Mouse (Mus musculus) neural tube, embryonic 13.5 days (tissue): ENCODE measurements around the gene Kyat3. TPM values are rescaled to one million over a fixed set of nuclear protein-coding genes. Genes with fewer than 3 reads are reported as not detected.

Experiments
- ATAC-seq: fragments of 200-750 bp; cut with Nextera tagmentation; 2 replicates; pipeline ENCODE4 v1.8.0; 2017; ENCODE audit warnings: low read depth, mild to moderate bottlenecking, moderate TSS enrichment, moderate library complexity
- H3K27ac ChIP-seq: fragments of 300-500 bp; sonication (generic); replicated peaks from 2 replicates; pipeline ENCODE4 v1.5.1; 2015; ENCODE audit warnings: moderate library complexity, mild to moderate bottlenecking, inconsistent platforms
- H3K27me3 ChIP-seq: fragments of 300-500 bp; sonication (generic); 2 replicates; pipeline ENCODE4 v1.6.1; 2015; ENCODE audit warnings: mild to moderate bottlenecking, inconsistent platforms
- H3K36me3 ChIP-seq: fragments of 300-500 bp; sonication (generic); 2 replicates; pipeline ENCODE4 v1.6.1; 2015; ENCODE audit warnings: mild to moderate bottlenecking, inconsistent platforms
- H3K4me1 ChIP-seq: fragments of 300-500 bp; sonication (generic); replicated peaks from 2 replicates; pipeline ENCODE4 v1.6.1; 2015; ENCODE audit warnings: inconsistent platforms
- H3K4me2 ChIP-seq: fragments of 300-500 bp; sonication (generic); 2 replicates; pipeline ENCODE4 v1.6.1; 2015; ENCODE audit warnings: inconsistent platforms, mild to moderate bottlenecking, moderate library complexity
- H3K4me3 ChIP-seq: fragments of 300-500 bp; sonication (generic); 2 replicates; pipeline ENCODE4 v1.5.1; 2015; ENCODE audit warnings: mild to moderate bottlenecking, inconsistent platforms
- H3K9ac ChIP-seq: fragments of 300-500 bp; sonication (generic); 2 replicates; pipeline ENCODE4 v1.6.1; 2015; ENCODE audit warnings: moderate library complexity, mild to moderate bottlenecking, inconsistent platforms
- H3K9me3 ChIP-seq: fragments of 300-500 bp; sonication (generic); 2 replicates; pipeline ENCODE4 v1.6.1; 2016; ENCODE audit warnings: inconsistent platforms
- WGBS: fragments of 180-500 bp; shearing (Covaris S2); methylation state at CpG from one replicate; pipeline ENCODE4 v1.1.7; 2015; 5-methylcytosine and 5-hydroxymethylcytosine counted together
- polyA plus RNA-seq: library from polyadenylated mRNA; unstranded; fragments of >200 nt; fragmentation: Nextera tagmentation; extraction: Ambion mirVana; gene quantifications from 2 replicates; pipeline ENCODE4 v1.2.1, GENCODE M21; 2015

The Kyat3 gene
- polyA plus RNA-seq, 1 experiment from 2014 or later = 7.6 TPM

DNA sequence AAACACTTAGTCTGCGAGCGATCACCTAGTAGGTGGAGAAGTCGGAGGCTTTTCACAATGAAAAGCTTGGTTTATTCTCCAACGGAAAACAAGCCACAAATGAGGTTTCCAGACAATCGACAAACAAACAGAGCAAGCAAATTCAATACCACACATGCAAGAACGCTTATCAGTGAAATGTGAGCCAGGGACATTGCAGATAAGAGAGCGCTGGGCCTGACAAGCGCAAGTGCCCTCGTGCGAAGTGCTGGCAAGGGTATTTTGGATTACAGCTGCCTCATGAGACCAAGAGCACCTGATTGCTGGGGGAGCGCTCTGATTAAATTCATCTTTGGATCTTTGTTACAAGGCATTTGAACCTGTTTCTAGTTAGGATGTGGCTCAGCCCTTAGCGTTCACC, 57.0 kb downstream of the Kyat3 start:
- Histone ChIP-seq H3K27ac (no peak overlapping the region), H3K4me1 (no peaks in the 10 kb centered on the region), H3K36me3 (no peaks in the 10 kb centered on the region), H3K4me2 (no peak overlapping the region), H3K27me3 (no peaks in the 10 kb centered on the region), H3K9ac (no peak overlapping the region), H3K4me3 (no peak overlapping the region), H3K9me3 (no peaks in the 10 kb centered on the region)
- WGBS = 71% methylated on average over 12 of the region's 12 CpGs
- ATAC-seq = no peak

DNA sequence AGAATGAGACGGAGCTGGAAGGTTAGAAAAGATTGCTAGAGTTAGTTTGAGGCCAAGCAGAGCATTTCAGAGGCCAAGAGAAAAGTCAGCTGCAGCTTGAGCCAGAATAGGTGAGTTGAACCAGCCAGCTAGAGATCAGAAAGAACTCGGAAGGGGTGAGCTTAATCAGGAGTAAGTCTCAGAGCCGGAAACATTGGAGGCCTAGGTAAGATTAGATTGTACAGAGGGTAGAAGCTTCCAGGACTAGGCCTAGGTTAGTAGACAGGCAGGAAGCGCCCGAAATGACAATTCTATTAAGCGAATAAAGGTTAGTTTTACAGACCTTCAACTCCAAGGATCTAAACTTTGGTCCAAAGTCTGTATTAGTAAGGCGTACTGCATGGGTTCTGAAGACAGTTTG, 57.7 kb downstream of the Kyat3 start:
- no peak overlapping the region for H3K4me3 ChIP-seq
- H3K4me2 ChIP-seq = no peak overlapping the region
- no peaks in the 10 kb centered on the region for H3K4me1 ChIP-seq
- WGBS = 90% methylated on average over 7 of the region's 7 CpGs
- H3K27me3 ChIP-seq = no peaks in the 10 kb centered on the region
- no peaks in the 10 kb centered on the region for H3K9me3 ChIP-seq
- H3K36me3 ChIP-seq = no peaks in the 10 kb centered on the region
- no peak for ATAC-seq
- H3K9ac ChIP-seq = no peak overlapping the region
- H3K27ac ChIP-seq = no peak overlapping the region

- Histone ChIP-seq H3K4me3 (no peak overlapping the region), H3K9me3 (no peaks in the 10 kb centered on the region), H3K4me1 (peaks cover 5% of the 10 kb centered on the region; the same call in 1 of the 2 replicates), H3K27ac (no peak overlapping the region), H3K36me3 (no peaks in the 10 kb centered on the region), H3K4me2 (no peak overlapping the region), H3K9ac (no peak overlapping the region), H3K27me3 (no peaks in the 10 kb centered on the region)
- 69% methylated on average over 6 of the region's 6 CpGs for WGBS
- ATAC-seq = no peak
Observed at GRCm38 (mm10) chr3:142760356-142760755, 59.5 kb downstream of the Kyat3 start.

- Histone ChIP-seq H3K36me3 (no peaks in the 10 kb centered on the region), H3K4me1 (peaks cover 36% of the 10 kb centered on the region), H3K4me2 (peak within 1 kb of the TSS; percentile 83), H3K4me3 (peak within 1 kb of the TSS; percentile 90), H3K27me3 (no peaks in the 10 kb centered on the region), H3K9me3 (no peaks in the 10 kb centered on the region), H3K9ac (peak within 1 kb of the TSS; percentile 94), H3K27ac (peak within 1 kb of the TSS; percentile 92)
- under 1% methylated on average over 64 of the region's 64 CpGs for WGBS
- peak; percentile 99 for ATAC-seq
Observed at GRCm38 (mm10) chr3:142764995-142765777, 64.3 kb downstream of the Kyat3 start, which contains the start of gene Gtf2b. TSS of gene Gtf2b (plus strand) at chr3:142765045.

DNA sequence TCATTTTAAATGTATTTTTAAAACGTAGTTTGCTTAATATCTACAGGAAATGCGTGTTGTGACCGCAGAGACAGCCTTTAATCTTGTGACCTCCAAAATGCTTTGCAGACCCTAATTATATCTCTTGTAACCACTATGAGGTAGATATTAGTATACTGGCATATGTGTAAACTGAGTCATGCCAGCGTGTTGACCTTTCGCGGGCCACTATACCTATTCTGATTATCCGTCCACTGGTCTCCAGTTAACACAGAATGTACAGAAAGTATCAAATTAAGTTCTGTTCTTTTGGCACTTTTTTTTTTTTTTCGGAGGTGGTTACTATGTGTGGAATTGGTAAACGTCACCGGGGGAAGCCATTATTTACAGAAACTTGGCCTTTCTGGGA, 64.9 kb downstream of the Kyat3 start:
- H3K9me3 ChIP-seq = no peaks in the 10 kb centered on the region
- 0 out of 2 replicates have a peak, but pooled peaks have one; percentile 7 for ATAC-seq
- peak overlapping the region; percentile 83 for H3K4me2 ChIP-seq
- peak overlapping the region; percentile 90 for H3K4me3 ChIP-seq
- H3K27me3 ChIP-seq = no peaks in the 10 kb centered on the region
- peaks cover 40% of the 10 kb centered on the region for H3K4me1 ChIP-seq
- peak overlapping the region; percentile 94 for H3K9ac ChIP-seq
- no peak overlapping the region; the same call in 1 of the 2 replicates for H3K27ac ChIP-seq
- no peaks in the 10 kb centered on the region for H3K36me3 ChIP-seq
- WGBS = 28% methylated on average over 10 of the region's 10 CpGs

GRCm38 (mm10) chr3:142768498-142768897, 67.6 kb downstream of the Kyat3 start:
- WGBS = 96% methylated on average over 6 of the region's 6 CpGs
- peaks cover 40% of the 10 kb centered on the region for H3K4me1 ChIP-seq
- ATAC-seq = no peak
- no peak overlapping the region for H3K9ac ChIP-seq
- H3K27me3 ChIP-seq = no peaks in the 10 kb centered on the region
- H3K27ac ChIP-seq = no peak overlapping the region
- H3K9me3 ChIP-seq = no peaks in the 10 kb centered on the region
- H3K4me3 ChIP-seq = no peak overlapping the region
- no peak overlapping the region for H3K4me2 ChIP-seq
- H3K36me3 ChIP-seq = peaks cover 19% of the 10 kb centered on the region

GRCm38 (mm10) chr3:142770518-142770917, 69.7 kb downstream of the Kyat3 start:
- no peak overlapping the region for H3K9ac ChIP-seq
- H3K4me1 ChIP-seq = peaks cover 35% of the 10 kb centered on the region

GRCm38 (mm10) chr3:142773538-142774191, 72.8 kb downstream of the Kyat3 start:
- no peaks in the 10 kb centered on the region for H3K27me3 ChIP-seq
- ATAC-seq = no peak
- H3K9me3 ChIP-seq = no peaks in the 10 kb centered on the region
- peaks cover 43% of the 10 kb centered on the region for H3K36me3 ChIP-seq
- no peak overlapping the region for H3K9ac ChIP-seq
- no peak overlapping the region for H3K27ac ChIP-seq
- H3K4me1 ChIP-seq = peaks cover 18% of the 10 kb centered on the region
- WGBS = 85% methylated on average over 4 of the region's 4 CpGs
- H3K4me2 ChIP-seq = no peak overlapping the region
- no peak overlapping the region for H3K4me3 ChIP-seq

More at GRCm38 (mm10) chr3:142770518-142770917, 69.7 kb downstream of the Kyat3 start:
- no peaks in the 10 kb centered on the region for H3K27me3 ChIP-seq
- ATAC-seq = no peak
- H3K27ac ChIP-seq = no peak overlapping the region
- no peak overlapping the region for H3K4me3 ChIP-seq
- H3K36me3 ChIP-seq = peaks cover 33% of the 10 kb centered on the region
- WGBS = 68% methylated on average over 1 of the region's 1 CpGs
- H3K4me2 ChIP-seq = no peak overlapping the region
- H3K9me3 ChIP-seq = no peaks in the 10 kb centered on the region

DNA sequence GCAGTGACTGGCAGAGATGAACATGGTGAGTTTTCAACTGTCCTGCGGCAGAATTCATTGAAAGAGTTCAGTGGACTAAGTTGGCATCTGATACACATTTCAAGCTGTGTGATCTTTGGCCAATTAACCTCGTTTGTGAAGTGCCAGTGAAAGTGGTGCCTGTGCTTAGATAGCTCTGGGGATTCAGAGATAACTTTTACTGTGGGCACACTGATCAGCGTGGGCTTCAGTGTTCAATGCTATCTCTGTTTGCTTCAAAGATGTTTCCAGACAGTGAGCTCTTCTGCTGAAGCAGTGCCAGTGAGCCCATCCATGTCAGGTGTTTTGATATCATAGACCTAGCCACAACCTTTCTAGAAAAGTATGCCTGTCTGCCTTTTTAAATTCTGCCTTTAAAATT, 76.4 kb downstream of the Kyat3 start:
- 85% methylated on average over 3 of the region's 3 CpGs for WGBS
- Histone ChIP-seq H3K9ac (no peak overlapping the region), H3K9me3 (no peaks in the 10 kb centered on the region), H3K4me3 (no peak overlapping the region), H3K27me3 (no peaks in the 10 kb centered on the region), H3K36me3 (peaks cover 69% of the 10 kb centered on the region), H3K4me2 (no peak overlapping the region), H3K4me1 (no peaks in the 10 kb centered on the region), H3K27ac (no peak overlapping the region)
- no peak for ATAC-seq

DNA sequence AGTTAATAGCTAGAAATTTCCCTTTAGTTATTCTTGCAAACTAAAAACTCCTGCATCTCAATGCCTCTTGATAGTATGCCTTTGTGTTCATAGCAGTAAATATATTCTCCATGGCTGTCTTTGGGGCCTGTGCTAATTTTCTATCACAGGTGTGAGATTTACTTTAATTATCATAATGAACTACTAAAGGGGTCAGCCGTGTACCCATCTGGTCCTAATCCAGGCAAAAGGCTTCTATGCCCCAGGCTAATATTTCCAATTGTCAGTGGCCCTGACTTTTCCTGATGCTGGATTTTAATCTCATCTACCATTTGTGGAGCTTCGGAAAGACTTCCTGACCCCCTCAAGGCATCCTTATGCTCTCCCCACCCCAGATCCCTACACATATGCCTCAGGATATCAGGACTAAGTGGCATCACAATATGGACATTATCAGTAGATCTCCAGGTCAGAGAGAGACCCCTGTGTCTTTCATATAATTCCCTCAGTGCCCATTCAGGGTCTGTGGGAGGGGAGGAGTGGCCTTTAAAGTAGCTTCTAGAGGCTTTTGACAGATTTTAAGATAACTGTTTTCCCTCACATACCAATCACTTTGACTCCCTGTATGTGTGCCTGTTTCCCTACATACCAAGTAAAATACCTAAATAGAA, 85.7 kb downstream of the Kyat3 start:
- Histone ChIP-seq H3K4me2 (no peak overlapping the region), H3K9ac (no peak overlapping the region), H3K36me3 (peaks cover 62% of the 10 kb centered on the region), H3K4me3 (no peak overlapping the region), H3K27ac (no peak overlapping the region), H3K4me1 (peaks cover 11% of the 10 kb centered on the region), H3K9me3 (no peaks in the 10 kb centered on the region), H3K27me3 (no peaks in the 10 kb centered on the region)
- no peak for ATAC-seq
- WGBS = 47% methylated on average over 2 of the region's 2 CpGs

DNA sequence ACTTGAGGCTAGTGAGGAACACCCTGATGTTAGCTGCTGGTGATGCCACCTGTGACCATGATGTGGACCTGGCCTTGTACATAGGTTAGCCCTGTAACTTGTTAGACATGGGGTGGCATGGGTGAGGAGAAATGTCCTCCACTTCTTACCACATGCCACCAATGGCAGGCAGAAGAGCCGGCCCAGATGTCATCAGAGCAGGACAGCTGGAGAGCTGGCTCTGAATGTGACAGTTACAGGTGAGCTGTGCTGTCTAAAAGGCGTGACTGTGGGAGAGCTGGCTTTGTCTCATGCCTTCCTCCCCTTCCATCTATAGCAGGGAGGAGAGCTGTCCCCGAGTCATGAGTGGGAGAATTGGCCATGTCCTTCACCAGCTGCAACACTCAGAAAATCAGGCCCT, 94.7 kb downstream of the Kyat3 start:
- no peak for ATAC-seq
- Histone ChIP-seq H3K4me2 (no peak overlapping the region), H3K27ac (no peak overlapping the region), H3K9me3 (no peaks in the 10 kb centered on the region), H3K4me1 (no peaks in the 10 kb centered on the region), H3K27me3 (no peaks in the 10 kb centered on the region), H3K4me3 (no peak overlapping the region), H3K36me3 (peaks cover 65% of the 10 kb centered on the region), H3K9ac (no peak overlapping the region)
- WGBS = 94% methylated on average over 3 of the region's 3 CpGs
